ENCODE assay signal across 22 mouse cellular contexts in the genomic region with DNA sequence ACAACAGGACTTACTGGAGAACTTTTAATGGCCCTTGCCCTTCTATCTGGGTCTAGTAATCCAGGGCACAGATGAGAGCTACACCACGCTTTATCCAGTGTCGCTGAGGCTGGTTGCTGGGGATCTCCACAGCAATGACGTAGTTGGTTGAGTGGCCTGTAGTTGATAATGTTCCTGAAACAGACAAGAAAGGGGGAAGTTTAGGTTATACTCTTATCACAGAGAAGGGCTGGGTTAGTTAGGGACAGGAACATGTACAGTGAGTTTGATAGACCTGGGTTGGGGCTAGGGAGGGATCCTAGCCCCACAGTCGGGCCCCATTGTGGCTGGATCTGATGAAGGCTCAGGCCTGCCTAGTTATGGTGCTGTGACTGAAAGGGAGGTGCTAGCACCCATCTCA. TPM values are rescaled to one million over a fixed set of nuclear protein-coding genes. Genes with fewer than 3 reads are reported as not detected.
DNase-seq lines count a peak whose midpoint lies in the region; ATAC-seq and TF ChIP-seq lines count a peak whose summit lies in the region.
"Had no signal": no experiment of that assay in that cellular context is flagged by ENCODE, and none has a peak within 500 bp of the region (broad histone marks: within the 10 kb centered on the region; RNA-seq: fewer than 3 reads in every experiment).

No protein-coding gene starts in this region.

- ATAC-seq in intestine, embryonic 16.5 days: peak; percentile 55
- ATAC-seq in liver, postnatal 0 days: peak; percentile 87
- ATAC-seq: CD4-positive, CD25-positive, alpha-beta regulatory T cell, adult 4 months; forebrain, embryonic 16.5 days had no signal

- no peak overlapping the region for H3K4me2 ChIP-seq in intestine, embryonic 16.5 days (ENCODE audit: low read depth, low read length)
- peak overlapping the region; percentile 38 for H3K4me2 ChIP-seq in liver, postnatal 0 days (ENCODE audit: low read depth, low read length)
- H3K4me2 ChIP-seq: limb, embryonic 13.5 days; neural tube, embryonic 12.5 days had no signal

- no peak for TF ChIP-seq CTCF in gastrocnemius, adult 2 months (IDR thresholded peaks at IDR 0.05)
- no peak for TF ChIP-seq CTCF in liver, postnatal 0 days (IDR thresholded peaks at IDR 0.05; ENCODE audit: low read depth)

- H3K9ac ChIP-seq in intestine, embryonic 16.5 days (ENCODE audit: low read depth, low read length): no peak overlapping the region
- 0 out of 2 replicates have a peak overlapping the region, but pooled peaks have one; percentile 0 for H3K9ac ChIP-seq in liver, postnatal 0 days (replicated peaks)
- H3K9ac ChIP-seq: limb, embryonic 13.5 days; neural tube, embryonic 12.5 days had no signal

- H3K9me3 ChIP-seq in intestine, embryonic 16.5 days (ENCODE audit: control insufficient read depth, low read length): no peaks in the 10 kb centered on the region
- no peaks in the 10 kb centered on the region for H3K9me3 ChIP-seq in liver, postnatal 0 days (ENCODE audit: low read length)
- H3K9me3 ChIP-seq: embryonic facial prominence, embryonic 10.5 days; limb, embryonic 13.5 days; neural tube, embryonic 12.5 days had no signal

- intact Hi-C loops in gastrocnemius, adult 2 months (cut with DNase I): no loop called here
- intact Hi-C loops in gastrocnemius, postnatal 14 days (cut with DNase I; ENCODE audit: low total_unique reads): no loop called here

- no peak overlapping the region for H3K4me3 ChIP-seq in gastrocnemius, adult 2 months
- no peak overlapping the region for H3K4me3 ChIP-seq in intestine, embryonic 16.5 days (ENCODE audit: low read length)
- H3K4me3 ChIP-seq in liver, postnatal 0 days (ENCODE audit: low read depth, low read length): 0 out of 2 replicates have a peak overlapping the region, but pooled peaks have one; percentile 5
- H3K4me3 ChIP-seq: embryonic facial prominence, embryonic 10.5 days; layer of hippocampus, adult 2 months; limb, embryonic 13.5 days; neural tube, embryonic 12.5 days had no signal

- H3K36me3 ChIP-seq in intestine, embryonic 16.5 days (ENCODE audit: control insufficient read depth, insufficient read depth, low read length): peaks cover 30% of the 10 kb centered on the region
- H3K36me3 ChIP-seq in liver, postnatal 0 days (replicated peaks; ENCODE audit: insufficient read depth, low read length): peaks cover 51% of the 10 kb centered on the region

- no peaks in the 10 kb centered on the region for H3K4me1 ChIP-seq in intestine, embryonic 16.5 days (ENCODE audit: control insufficient read depth, insufficient read depth, low read length)
- peaks cover 4% of the 10 kb centered on the region; the same call in 1 of the 2 replicates for H3K4me1 ChIP-seq in liver, postnatal 0 days (ENCODE audit: insufficient read depth)
- H3K4me1 ChIP-seq: embryonic facial prominence, embryonic 10.5 days; neural tube, embryonic 12.5 days had no signal

- H3K27ac ChIP-seq in gastrocnemius, adult 2 months: no peak overlapping the region
- no peak overlapping the region for H3K27ac ChIP-seq in intestine, embryonic 16.5 days (ENCODE audit: low read length)
- peak overlapping the region; percentile 77 for H3K27ac ChIP-seq in liver, postnatal 0 days (ENCODE audit: low read depth)
- H3K27ac ChIP-seq: embryonic facial prominence, embryonic 10.5 days; layer of hippocampus, adult 2 months; limb, embryonic 13.5 days; neural tube, embryonic 12.5 days had no signal

- H3K27me3 ChIP-seq in intestine, embryonic 16.5 days (replicated peaks; ENCODE audit: control insufficient read depth, insufficient read depth, low read length): no peaks in the 10 kb centered on the region
- H3K27me3 ChIP-seq in liver, postnatal 0 days (ENCODE audit: insufficient read depth, low read length): no peaks in the 10 kb centered on the region
- H3K27me3 ChIP-seq: limb, embryonic 13.5 days; neural tube, embryonic 12.5 days had no signal

- WGBS in intestine, embryonic 16.5 days: 92% methylated on average over 4 of the region's 4 CpGs
- WGBS in liver, postnatal 0 days (ENCODE audit: insufficient replicate concordance): 46% methylated on average over 4 of the region's 4 CpGs

- peak; percentile 92 for TF ChIP-seq EP300 in liver, postnatal 0 days (IDR thresholded peaks at IDR 0.05; ENCODE audit: low read depth)

- DNase-seq in gastrocnemius, adult 2 months: peak; percentile 8
- no peak for DNase-seq in gastrocnemius, postnatal 14 days
- DNase-seq in c-Kit-negative CD71-positive TER-119-positive erythroid progenitor cells, embryonic 14.5 days (ENCODE audit: low read depth, low spot score): peak; percentile 66
- DNase-seq in liver, postnatal 0 days: peak; percentile 36
- DNase-seq in T-cell, adult 2 months (ENCODE audit: low spot score): no peak
- DNase-seq in adrenal gland, postnatal 36 days: no peak
- DNase-seq in retina, embryonic 14.5 days (ENCODE audit: low spot score): no peak
- DNase-seq: adrenal gland, postnatal 10 days; cerebellum, adult 11 months; cerebellum, postnatal 25 days; heart, adult 18-20 months; lung, postnatal 10 days; spleen, adult 18-20 months; thymus, postnatal 25 days had no signal

RNA-seq across cellular contexts. Expression of gene Bap1, which starts 9.1 kb away (rescaled TPM):
- 10 to 100 TPM; 46.7 to 48.0 TPM for total RNA-seq in gastrocnemius, adult 2 months (2021)
- total RNA-seq in gastrocnemius, postnatal 14 days (2021): 10 to 100 TPM; 35.2 to 40.4 TPM
- polyA plus RNA-seq in intestine, embryonic 16.5 days (2015; fragmentation: Nextera tagmentation; extraction: Ambion mirVana): 61.8 and 63.3 TPM in 2 replicates
- 16.3 and 19.8 TPM in 2 replicates for polyA plus RNA-seq in liver, postnatal 0 days (2015; fragmentation: Nextera tagmentation; extraction: Ambion mirVana)
- total RNA-seq in adrenal gland, postnatal 36 days (2021): 10 to 100 TPM; 61.8 to 63.2 TPM

RNA-seq across cellular contexts. Expression of gene Phf7, which starts 9.3 kb away (rescaled TPM):
- 1 to 10 TPM; 7.3 to 8.9 TPM for total RNA-seq in gastrocnemius, adult 2 months (2021)
- 1 to 10 TPM; 5.5 to 6.3 TPM for total RNA-seq in gastrocnemius, postnatal 14 days (2021)
- 10.5 and 10.8 TPM in 2 replicates for polyA plus RNA-seq in intestine, embryonic 16.5 days (2015; fragmentation: Nextera tagmentation; extraction: Ambion mirVana)
- 7.3 and 8.3 TPM in 2 replicates for polyA plus RNA-seq in liver, postnatal 0 days (2015; fragmentation: Nextera tagmentation; extraction: Ambion mirVana)
- 1 to 10 TPM; 5.1 to 8.9 TPM for total RNA-seq in adrenal gland, postnatal 36 days (2021)

RNA-seq across cellular contexts. Expression of gene Sema3g, which starts 42.7 kb away (rescaled TPM):
- 1 to 10 TPM; 7.0 to 8.3 TPM for total RNA-seq in gastrocnemius, adult 2 months (2021)
- total RNA-seq in gastrocnemius, postnatal 14 days (2021): 1 to 10 TPM; 7.2 to 8.7 TPM
- polyA plus RNA-seq in intestine, embryonic 16.5 days (2015; fragmentation: Nextera tagmentation; extraction: Ambion mirVana): 0.51 and 0.67 TPM in 2 replicates
- 0.04 and 0.06 TPM in 2 replicates for polyA plus RNA-seq in liver, postnatal 0 days (2015; fragmentation: Nextera tagmentation; extraction: Ambion mirVana)
- 1 to 10 TPM; 5.7 to 9.6 TPM for total RNA-seq in adrenal gland, postnatal 36 days (2021)
- total RNA-seq: monocyte, adult 5-6 weeks had no signal
- polyA plus RNA-seq: CD4-positive, CD25-positive, alpha-beta regulatory T cell, adult 4 months had no signal

RNA-seq across cellular contexts. Expression of gene Nisch, which starts 43.6 kb away (rescaled TPM):
- 10 to 100 TPM; 60.8 to 70.3 TPM for total RNA-seq in gastrocnemius, adult 2 months (2021)
- 100 to 1,000 TPM in 1 of 2 experiments, 10 to 100 TPM in 1; 93.2 to 102 TPM for total RNA-seq in gastrocnemius, postnatal 14 days (2021)
- 217 and 228 TPM in 2 replicates for polyA plus RNA-seq in intestine, embryonic 16.5 days (2015; fragmentation: Nextera tagmentation; extraction: Ambion mirVana)
- 51.1 and 65.0 TPM in 2 replicates for polyA plus RNA-seq in liver, postnatal 0 days (2015; fragmentation: Nextera tagmentation; extraction: Ambion mirVana)
- total RNA-seq in adrenal gland, postnatal 36 days (2021): 100 to 1,000 TPM; 265 to 294 TPM

RNA-seq across cellular contexts. Expression of gene Tnnc1, which starts 52.3 kb away (rescaled TPM):
- 1,000 to 10,000 TPM in 1 of 2 experiments, 100 to 1,000 TPM in 1; 386 to 1,185 TPM for total RNA-seq in gastrocnemius, adult 2 months (2021)
- 100 to 1,000 TPM; 273 to 573 TPM for total RNA-seq in gastrocnemius, postnatal 14 days (2021)
- polyA plus RNA-seq in intestine, embryonic 16.5 days (2015; fragmentation: Nextera tagmentation; extraction: Ambion mirVana): 3.5 and 3.7 TPM in 2 replicates
- polyA plus RNA-seq in liver, postnatal 0 days (2015; fragmentation: Nextera tagmentation; extraction: Ambion mirVana): 3.9 and 8.4 TPM in 2 replicates
- 1 to 10 TPM in 1 of 2 experiments, under 1 TPM in 1; 0.76 to 1.5 TPM for total RNA-seq in adrenal gland, postnatal 36 days (2021)
- total RNA-seq: monocyte, adult 5-6 weeks had no signal
- polyA plus RNA-seq: CD4-positive, CD25-positive, alpha-beta regulatory T cell, adult 4 months had no signal

Comparison
In these comparisons a context has a peak if more than half of its experiments do, and no peak if none do; other contexts are left out.
1. DNase-seq: peak in gastrocnemius, adult 2 months (single experiment), c-Kit-negative CD71-positive TER-119-positive erythroid progenitor cells, embryonic 14.5 days (single experiment) and liver, postnatal 0 days (single experiment); none in gastrocnemius, postnatal 14 days (single experiment), T-cell, adult 2 months (single experiment), adrenal gland, postnatal 36 days (0 of 2) and retina, embryonic 14.5 days (single experiment).